Mouse (Mus musculus) natural killer cell, adult 2 months (primary cell): ENCODE measurements at regions not wholly inside any gene's neighbourhood (a gene's known extent, or its start where the extent isn't known, plus 50 kb on each side); places are given as distances from the start of the nearest gene placed in this dataset.

ENCODE experiments used
- DNase-seq, 2 experiments: peaks; one replicate each; pipeline ENCODE4 v3.0.0; 2022; ENCODE audit warnings: low spot score in 2 of 2

- no peak for DNase-seq
These were observed 129.0 kb downstream of the Hmg20a start for GRCm38 (mm10) chr9:56547291-56547977.

GRCm38 (mm10) chr9:56549774-56550173 lies 131.4 kb downstream of the Hmg20a start:
- DNase-seq = peak; percentile 17 to 55

- peak in 1 of 2 experiments; percentile 28 for DNase-seq
These were observed 131.8 kb downstream of the Hmg20a start for GRCm38 (mm10) chr9:56550178-56550577.

- no peak for DNase-seq
These were observed 133.2 kb downstream of the Hmg20a start for GRCm38 (mm10) chr9:56551376-56552186.

GRCm38 (mm10) chr9:56552187-56552686 lies 133.8 kb downstream of the Hmg20a start:
- no peak for DNase-seq

GRCm38 (mm10) chr9:56552766-56553165 lies 134.4 kb downstream of the Hmg20a start:
- DNase-seq = peak; percentile 70 to 77

GRCm38 (mm10) chr9:56553626-56554025 lies 135.2 kb downstream of the Hmg20a start:
- no peak for DNase-seq

GRCm38 (mm10) chr9:56554096-56554495 lies 135.7 kb downstream of the Hmg20a start:
- no peak for DNase-seq

- no peak for DNase-seq
These were observed 141.3 kb downstream of the Hmg20a start for GRCm38 (mm10) chr9:56559618-56560144.

GRCm38 (mm10) chr9:56562440-56562839 lies 144.0 kb downstream of the Hmg20a start:
- DNase-seq = no peak

- DNase-seq = no peak
These were observed 145.8 kb downstream of the Hmg20a start for GRCm38 (mm10) chr9:56564048-56564737.
